Mouse (Mus musculus) intestine, embryonic 14.5 days (tissue): Measurements from ENCODE around the gene 4933405L10Rik. TPM values are rescaled to one million over a fixed set of nuclear protein-coding genes. Genes with fewer than 3 reads are reported as not detected.

Source experiments
- ATAC-seq: fragments of 200-750 bp; cut with Nextera tagmentation; replicated peaks from 2 replicates; pipeline ENCODE4 v1.8.0; 2017; ENCODE audit warnings: low read depth, moderate number of reproducible peaks, moderate TSS enrichment, moderate library complexity; ENCODE audit not compliant: low FRiP score, low TSS enrichment
- DNase-seq: peaks from one replicate; pipeline ENCODE4 v3.0.0-alpha.2; 2018; ENCODE audit warnings: low spot score
- H3K27ac ChIP-seq: fragments of 300-500 bp; sonication (generic); 2 replicates; pipeline ENCODE4 v1.5.1; 2014; ENCODE audit warnings: low read depth, mild to moderate bottlenecking, control low read depth
- H3K27me3 ChIP-seq: fragments of 300-500 bp; sonication (generic); replicated peaks from 2 replicates; pipeline ENCODE4 v1.6.1; 2014; ENCODE audit warnings: low read length, control low read depth; ENCODE audit not compliant: control insufficient read depth, insufficient read depth
- H3K36me3 ChIP-seq: fragments of 300-500 bp; sonication (generic); 2 replicates; pipeline ENCODE4 v1.6.1; 2014; ENCODE audit warnings: low read length, control low read depth; ENCODE audit not compliant: control insufficient read depth, insufficient read depth
- H3K4me1 ChIP-seq: fragments of 300-500 bp; sonication (generic); replicated peaks from 2 replicates; pipeline ENCODE4 v1.6.1; 2014; ENCODE audit warnings: low read length, control low read depth, mixed read lengths; ENCODE audit not compliant: control insufficient read depth, insufficient read depth
- H3K4me2 ChIP-seq: fragments of 300-500 bp; sonication (generic); 2 replicates; pipeline ENCODE4 v1.6.1; 2014; ENCODE audit warnings: low read length
- H3K4me3 ChIP-seq: fragments of 300-500 bp; sonication (generic); 2 replicates; pipeline ENCODE4 v1.5.1; 2014; ENCODE audit warnings: low read depth, low read length, control low read depth, mixed read lengths
- H3K9ac ChIP-seq: fragments of 300-500 bp; sonication (generic); 2 replicates; pipeline ENCODE4 v1.6.1; 2014; ENCODE audit warnings: mild to moderate bottlenecking, low read length
- H3K9me3 ChIP-seq: fragments of 300-500 bp; sonication (generic); 2 replicates; pipeline ENCODE4 v1.6.1; 2016; ENCODE audit warnings: low read length, control low read depth; ENCODE audit not compliant: control insufficient read depth
- WGBS: fragments of 180-500 bp; shearing (Covaris S2); extraction: QIAGEN DNeasy Blood & Tissue Kit; methylation state at CpG from one replicate; pipeline ENCODE4 v1.1.7; 2014; 5-methylcytosine and 5-hydroxymethylcytosine counted together
- polyA plus RNA-seq: library from polyadenylated mRNA; unstranded; fragments of >200 nt; fragmentation: Nextera tagmentation; extraction: Ambion mirVana; gene quantifications from 2 replicates; pipeline ENCODE4 v1.2.1, GENCODE M21; 2014

Gene 4933405L10Rik
- polyA plus RNA-seq, 1 experiment from 2014 or later, result not detected

DNA sequence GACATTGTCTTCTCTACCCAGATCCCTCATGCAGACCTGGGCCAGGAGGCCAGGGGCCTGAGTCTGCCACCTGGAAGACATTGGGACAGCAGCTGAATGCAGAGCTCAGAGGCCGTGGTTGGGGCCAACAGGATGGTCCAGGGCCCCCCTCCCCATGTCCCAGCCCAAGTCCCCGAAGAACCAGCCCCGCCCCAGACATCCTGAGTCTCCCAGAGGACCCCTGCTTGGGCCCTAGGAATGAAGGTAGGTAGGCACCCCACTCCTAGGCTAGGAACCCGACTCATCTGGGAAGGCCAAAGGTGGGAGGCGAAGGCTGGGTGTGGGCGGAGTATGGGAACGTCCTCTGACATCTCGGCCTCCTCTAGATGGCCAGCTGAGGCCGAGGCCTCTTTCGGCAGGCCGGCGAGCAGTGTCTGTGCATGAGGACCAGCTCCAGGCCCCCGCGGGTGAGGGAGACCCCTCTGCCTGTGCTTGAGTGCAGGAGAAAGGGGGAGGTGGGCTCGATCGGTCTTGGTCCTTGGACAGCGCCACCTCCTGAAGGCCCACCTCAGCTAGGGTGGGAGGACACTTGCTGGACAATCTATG is 10.2 kb upstream of the 4933405L10Rik start:
- DNase-seq (no peak), ATAC-seq (no peak)
- H3K9ac ChIP-seq, result no peak overlapping the region
- H3K9me3 ChIP-seq, result 0 out of 2 replicates have a peak, but pooled peaks cover 5% of the 10 kb centered on the region
- H3K4me3 ChIP-seq, result no peak overlapping the region
- H3K36me3 ChIP-seq, result peaks cover 21% of the 10 kb centered on the region
- H3K4me1 ChIP-seq, result peaks cover 19% of the 10 kb centered on the region
- WGBS, result 89% methylated on average over 17 of the region's 17 CpGs
- H3K4me2 ChIP-seq, result no peak overlapping the region
- 0 out of 2 replicates have a peak, but pooled peaks cover 3% of the 10 kb centered on the region for H3K27me3 ChIP-seq
- H3K27ac ChIP-seq, result no peak overlapping the region

DNA sequence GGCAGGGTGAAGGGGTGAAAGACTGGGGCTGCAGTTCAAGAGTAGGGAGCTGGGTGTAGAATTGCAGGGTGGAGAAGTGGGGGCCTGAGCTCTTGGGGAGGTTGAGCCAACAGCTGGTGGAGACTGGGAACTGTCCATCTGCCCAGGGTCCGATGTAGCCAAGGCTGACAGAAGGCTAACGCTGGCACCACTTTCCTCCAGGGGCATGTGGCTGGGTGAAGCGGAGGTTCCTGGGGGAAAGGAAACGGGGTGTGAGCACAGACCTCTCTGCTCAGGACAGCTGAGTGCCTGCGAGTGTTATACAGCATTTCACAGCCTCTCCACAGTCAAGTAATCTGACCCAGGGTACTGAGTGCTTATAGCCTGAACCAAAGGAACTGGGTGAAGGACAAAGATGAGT is 8.7 kb upstream of the 4933405L10Rik start:
- no peak for DNase-seq
- Histone ChIP-seq H3K9ac (no peak overlapping the region), H3K4me2 (no peak overlapping the region), H3K27me3 (0 out of 2 replicates have a peak, but pooled peaks cover 3% of the 10 kb centered on the region), H3K27ac (no peak overlapping the region), H3K4me1 (peaks cover 19% of the 10 kb centered on the region), H3K4me3 (no peak overlapping the region), H3K36me3 (peaks cover 28% of the 10 kb centered on the region), H3K9me3 (no peaks in the 10 kb centered on the region)
- ATAC-seq, result no peak
- WGBS, result 88% methylated on average over 5 of the region's 5 CpGs

DNA sequence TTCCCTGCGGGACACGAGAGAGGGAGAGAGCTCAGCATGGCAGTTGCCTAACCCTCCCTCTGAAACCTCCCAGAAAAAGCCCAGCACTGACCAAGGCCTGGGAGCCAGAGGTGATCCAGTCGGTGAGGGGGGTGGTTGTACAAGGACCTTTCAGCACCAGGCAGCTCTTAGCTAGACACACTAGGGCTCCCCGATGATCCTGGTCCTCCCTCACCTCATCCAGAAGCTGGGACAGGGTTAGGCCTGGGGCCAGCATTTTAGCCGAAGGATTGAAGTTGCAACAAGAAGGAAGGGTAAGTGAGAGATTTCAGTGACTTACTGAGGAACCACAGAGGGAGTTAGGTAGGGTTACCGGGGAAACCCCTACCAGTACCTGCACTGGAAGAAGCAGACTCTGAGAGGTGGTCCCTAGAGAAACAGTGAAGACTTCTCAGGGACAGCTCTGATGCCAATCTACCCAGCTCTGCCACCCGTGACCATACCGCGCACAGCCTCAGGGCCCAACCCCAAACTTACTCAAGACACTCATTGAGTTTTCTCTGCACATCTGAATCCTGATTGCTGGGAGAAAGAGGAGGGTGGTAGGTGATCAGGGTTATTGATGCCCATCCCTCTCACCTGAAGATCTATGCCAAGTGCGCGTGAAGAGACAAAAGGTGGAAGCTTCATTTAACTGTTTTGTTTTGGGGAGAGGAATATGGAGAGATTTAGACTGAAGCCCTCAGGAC is 7.8 kb upstream of the 4933405L10Rik start:
- DNase-seq, result no peak
- H3K36me3 ChIP-seq, result peaks cover 34% of the 10 kb centered on the region
- H3K9me3 ChIP-seq, result no peaks in the 10 kb centered on the region
- H3K27me3 ChIP-seq, result 0 out of 2 replicates have a peak, but pooled peaks cover 3% of the 10 kb centered on the region
- no peak for ATAC-seq
- no peak overlapping the region for H3K27ac ChIP-seq
- H3K9ac ChIP-seq, result peak overlapping the region; percentile 52; the same call in 1 of the 2 replicates
- peak overlapping the region; percentile 68; the same call in 1 of the 2 replicates for H3K4me3 ChIP-seq
- peaks cover 12% of the 10 kb centered on the region; the same call in 1 of the 2 replicates for H3K4me1 ChIP-seq
- H3K4me2 ChIP-seq, result peak overlapping the region; percentile 95
- 91% methylated on average over 11 of the region's 11 CpGs for WGBS

DNA sequence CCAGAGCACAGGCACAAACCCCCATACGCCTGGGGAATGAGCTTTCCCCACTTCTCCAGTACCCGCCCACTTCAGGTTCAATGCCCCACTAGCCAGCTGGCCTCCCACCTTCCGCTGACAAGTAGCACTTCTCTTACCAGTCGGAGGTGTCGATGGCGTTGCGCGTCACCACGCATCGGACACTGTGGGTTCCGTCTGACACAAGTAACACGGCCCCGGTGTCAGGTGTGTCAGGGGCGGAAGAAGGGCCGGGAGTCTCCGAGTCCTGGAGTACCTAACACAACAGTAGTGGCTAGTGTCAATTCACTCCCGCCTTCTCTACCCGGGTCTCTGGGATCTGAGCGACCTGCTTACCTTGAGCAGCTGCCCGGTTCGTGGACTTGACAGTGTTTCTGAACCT is 6.9 kb upstream of the 4933405L10Rik start:
- Histone ChIP-seq H3K27me3 (no peaks in the 10 kb centered on the region), H3K4me3 (peak overlapping the region; percentile 68), H3K36me3 (peaks cover 34% of the 10 kb centered on the region), H3K9me3 (no peaks in the 10 kb centered on the region), H3K9ac (peak overlapping the region; percentile 52), H3K27ac (peak overlapping the region; percentile 89; the same call in 1 of the 2 replicates), H3K4me2 (peak overlapping the region; percentile 95), H3K4me1 (peaks cover 12% of the 10 kb centered on the region; the same call in 1 of the 2 replicates)
- WGBS, result under 1% methylated on average over 21 of the region's 21 CpGs
- DNase-seq, result no peak
- peak; percentile 48 for ATAC-seq

DNA sequence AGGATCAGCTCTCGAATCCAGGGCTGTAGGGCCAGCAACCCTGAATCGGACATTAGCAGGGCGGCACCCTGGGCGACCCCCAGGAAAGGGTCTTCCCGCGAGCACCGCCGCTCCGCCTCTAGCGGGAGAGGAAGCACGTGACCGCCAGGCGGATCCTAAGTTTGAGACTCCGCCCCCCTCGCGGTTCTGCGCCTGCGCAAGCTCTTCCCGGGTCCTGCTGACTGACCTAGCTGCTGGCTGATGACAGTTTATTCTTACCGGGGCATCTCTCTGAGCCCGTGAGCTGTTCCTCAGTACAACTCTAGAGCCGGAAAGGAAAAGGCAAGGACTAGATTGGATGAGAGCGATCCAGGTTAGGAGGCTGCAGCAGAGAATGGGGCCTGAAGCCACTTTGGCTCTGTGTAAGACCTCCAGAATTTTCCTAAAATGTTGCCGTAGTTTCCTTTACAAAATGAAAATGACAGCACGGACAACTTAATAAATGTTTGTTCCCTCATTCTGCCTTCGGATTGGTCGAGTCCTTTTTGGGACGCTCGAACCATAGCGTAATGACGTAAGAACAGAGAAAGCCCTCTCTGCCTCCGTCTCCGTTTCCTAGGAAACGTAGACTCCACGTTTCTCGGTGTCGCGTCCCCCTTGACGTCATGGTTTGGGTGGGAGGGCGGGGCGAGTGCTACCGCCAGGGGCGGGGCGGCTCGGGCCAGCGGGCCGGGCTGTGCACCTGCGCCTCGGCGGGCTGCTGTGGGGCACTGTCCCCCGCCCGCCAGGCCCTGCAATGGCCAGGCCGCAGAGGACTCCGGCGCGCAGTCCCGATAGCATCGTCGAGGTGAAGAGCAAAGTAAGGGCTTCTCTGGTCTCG is 6.3 kb upstream of the 4933405L10Rik start, which contains the start of the genes Acd and Pard6a:
Gene Acd (minus strand): TSS at position 137 of the 859 bp plus-strand sequence.
Gene Pard6a (plus strand): TSS at position 183 of the 859 bp plus-strand sequence.
- Histone ChIP-seq H3K4me2 (peak within 1 kb of the TSS; percentile 95), H3K9me3 (no peaks in the 10 kb centered on the region), H3K4me1 (peaks cover 12% of the 10 kb centered on the region; the same call in 1 of the 2 replicates), H3K27ac (peak within 1 kb of the TSS; percentile 89), H3K27me3 (no peaks in the 10 kb centered on the region), H3K9ac (peak within 1 kb of the TSS; percentile 52), H3K36me3 (peaks cover 34% of the 10 kb centered on the region), H3K4me3 (peak within 1 kb of the TSS; percentile 68)
- 0% methylated on average over 60 of the region's 60 CpGs for WGBS
- peak; percentile 99 for DNase-seq
- ATAC-seq, result peak; percentile 73

DNA sequence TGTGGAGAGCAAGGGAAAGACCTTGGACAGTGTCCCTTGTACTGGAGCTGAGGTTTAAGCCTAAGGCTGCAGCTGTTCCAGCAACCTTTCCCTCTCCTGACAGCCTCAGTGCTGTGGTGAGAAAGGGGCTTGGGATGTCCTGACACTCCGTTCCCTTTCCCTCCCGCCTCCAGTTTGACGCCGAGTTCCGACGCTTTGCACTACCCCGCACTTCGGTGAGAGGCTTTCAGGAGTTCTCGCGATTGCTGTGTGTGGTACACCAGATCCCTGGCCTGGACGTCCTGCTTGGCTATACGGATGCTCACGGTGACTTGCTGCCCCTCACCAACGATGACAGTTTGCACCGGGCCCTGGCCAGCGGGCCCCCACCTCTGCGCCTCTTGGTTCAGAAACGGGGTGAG is 5.5 kb upstream of the 4933405L10Rik start:
- Histone ChIP-seq H3K27me3 (no peaks in the 10 kb centered on the region), H3K4me3 (peak overlapping the region; percentile 68), H3K36me3 (peaks cover 29% of the 10 kb centered on the region), H3K27ac (peak overlapping the region; percentile 89; the same call in 1 of the 2 replicates), H3K4me1 (peaks cover 15% of the 10 kb centered on the region; the same call in 1 of the 2 replicates), H3K9ac (peak overlapping the region; percentile 52; the same call in 1 of the 2 replicates), H3K9me3 (no peaks in the 10 kb centered on the region), H3K4me2 (peak overlapping the region; percentile 95)
- WGBS, result 48% methylated on average over 18 of the region's 18 CpGs
- DNase-seq (no peak), ATAC-seq (no peak)

DNA sequence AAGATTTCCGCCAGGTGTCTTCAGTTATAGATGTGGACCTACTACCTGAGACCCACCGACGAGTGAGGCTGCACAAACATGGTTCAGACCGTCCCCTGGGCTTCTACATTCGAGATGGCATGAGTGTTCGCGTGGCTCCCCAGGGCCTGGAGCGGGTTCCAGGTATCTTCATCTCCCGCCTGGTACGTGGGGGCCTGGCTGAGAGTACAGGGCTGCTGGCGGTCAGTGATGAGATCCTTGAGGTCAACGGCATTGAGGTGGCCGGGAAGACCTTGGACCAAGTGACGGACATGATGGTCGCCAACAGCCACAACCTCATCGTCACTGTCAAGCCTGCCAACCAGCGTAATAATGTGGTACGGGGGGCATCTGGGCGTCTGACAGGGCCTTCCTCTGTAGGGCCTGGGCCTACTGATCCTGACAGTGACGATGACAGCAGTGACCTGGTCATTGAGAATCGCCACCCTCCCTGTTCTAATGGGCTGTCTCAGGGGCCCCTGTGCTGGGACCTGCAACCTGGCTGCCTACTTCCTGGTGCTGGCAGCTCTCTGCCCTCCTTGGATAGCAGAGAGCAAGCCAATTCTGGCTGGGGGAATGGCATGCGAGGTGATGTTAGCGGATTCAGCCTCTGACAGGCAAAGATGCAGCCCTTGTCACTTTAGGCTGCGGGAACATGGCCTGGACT is 4.6 kb upstream of the 4933405L10Rik start:
- no peaks in the 10 kb centered on the region for H3K27me3 ChIP-seq
- no peak overlapping the region for H3K4me3 ChIP-seq
- H3K4me1 ChIP-seq, result peaks cover 17% of the 10 kb centered on the region; the same call in 1 of the 2 replicates
- ATAC-seq (no peak), DNase-seq (no peak)
- peaks cover 20% of the 10 kb centered on the region for H3K36me3 ChIP-seq
- H3K9ac ChIP-seq, result no peak overlapping the region
- WGBS, result 91% methylated on average over 24 of the region's 24 CpGs
- H3K9me3 ChIP-seq, result no peaks in the 10 kb centered on the region
- H3K27ac ChIP-seq, result no peak overlapping the region
- no peak overlapping the region for H3K4me2 ChIP-seq
